Mouse (Mus musculus): Measurements from ENCODE around the gene Ttc7b.

GRCm38 (mm10) chr12:100393532-100393931, 127.1 kb downstream of the Ttc7b start:
- TF ChIP-seq CTCF (IDR thresholded peaks at IDR 0.05; ENCODE audit: low read depth), result no peak
- TF ChIP-seq EP300 (IDR thresholded peaks at IDR 0.05; ENCODE audit: low read depth), result no peak

Data from liver, postnatal 0 days (tissue).